Mouse (Mus musculus) forebrain, postnatal 0 days (tissue): ENCODE results near the gene Deaf1. TPM values are rescaled to one million over a fixed set of nuclear protein-coding genes. Genes with fewer than 3 reads are reported as not detected.
A peak's percentile ranks its signal among the peaks of the same experiment; 100 is the strongest.

Experiments used
- ATAC-seq: fragments of 200-750 bp; cut with Nextera tagmentation; 2 replicates; pipeline ENCODE4 v1.8.0; 2017; ENCODE audit warnings: mild to moderate bottlenecking, moderate library complexity
- DNase-seq: peaks from one replicate; pipeline ENCODE4 v3.0.0-alpha.2; 2015
- H3K27ac ChIP-seq: fragments of 300-500 bp; sonication (generic); 2 replicates; pipeline ENCODE4 v1.5.1; 2014; ENCODE audit warnings: low read depth, mild to moderate bottlenecking, antibody characterized with exemption, low read length, moderate library complexity, mixed read lengths
- H3K27me3 ChIP-seq: fragments of 300-500 bp; sonication (generic); 2 replicates; pipeline ENCODE4 v1.6.1; 2014; ENCODE audit warnings: mild to moderate bottlenecking, low read length, mixed read lengths; ENCODE audit not compliant: insufficient read depth
- H3K36me3 ChIP-seq: fragments of 300-500 bp; sonication (generic); 2 replicates; pipeline ENCODE4 v1.6.1; 2014; ENCODE audit warnings: mild to moderate bottlenecking, moderate library complexity; ENCODE audit not compliant: insufficient read depth
- H3K4me1 ChIP-seq: fragments of 300-500 bp; sonication (generic); 2 replicates; pipeline ENCODE4 v1.6.1; 2014; ENCODE audit warnings: antibody characterized with exemption; ENCODE audit not compliant: insufficient read depth
- H3K4me2 ChIP-seq: fragments of 300-500 bp; sonication (generic); 2 replicates; pipeline ENCODE4 v1.6.1; 2014; ENCODE audit warnings: low read depth, mild to moderate bottlenecking, moderate library complexity
- H3K4me3 ChIP-seq: fragments of 300-500 bp; sonication (generic); 2 replicates; pipeline ENCODE4 v1.5.1; 2014; ENCODE audit warnings: low read depth, low read length, mixed read lengths
- H3K9ac ChIP-seq: fragments of 300-500 bp; sonication (generic); 2 replicates; pipeline ENCODE4 v1.6.1; 2014; ENCODE audit warnings: mild to moderate bottlenecking
- H3K9me3 ChIP-seq: fragments of 300-500 bp; sonication (generic); 2 replicates; pipeline ENCODE4 v1.6.1; 2016; ENCODE audit warnings: low read length
- CTCF ChIP-seq: sonication (generic); IDR thresholded peaks from 2 replicates; pipeline ENCODE4 v1.5.1; 2016; ENCODE audit warnings: antibody characterized with exemption, control low read depth, low read depth
- WGBS: fragments of 180-500 bp; shearing (Covaris S2); extraction: QIAGEN DNeasy Blood & Tissue Kit; methylation state at CpG from one replicate; pipeline ENCODE4 v1.1.7; 2014; 5-methylcytosine and 5-hydroxymethylcytosine counted together
- polyA plus RNA-seq: library from polyadenylated mRNA; unstranded; fragments of >200 nt; fragmentation: Nextera tagmentation; extraction: Ambion mirVana; gene quantifications from 2 replicates; pipeline ENCODE4 v1.2.1, GENCODE M21; 2015
- total RNA-seq: library from RNA; depleted of rRNA; stranded (reverse); fragments of >200 nt; gene quantifications from 2 replicates; pipeline ENCODE4 v1.2.3, GENCODE M21; 2014

The Deaf1 gene
- total and polyA plus RNA-seq, 2 experiments from 2014 or later: 238 to 282 TPM

DNA sequence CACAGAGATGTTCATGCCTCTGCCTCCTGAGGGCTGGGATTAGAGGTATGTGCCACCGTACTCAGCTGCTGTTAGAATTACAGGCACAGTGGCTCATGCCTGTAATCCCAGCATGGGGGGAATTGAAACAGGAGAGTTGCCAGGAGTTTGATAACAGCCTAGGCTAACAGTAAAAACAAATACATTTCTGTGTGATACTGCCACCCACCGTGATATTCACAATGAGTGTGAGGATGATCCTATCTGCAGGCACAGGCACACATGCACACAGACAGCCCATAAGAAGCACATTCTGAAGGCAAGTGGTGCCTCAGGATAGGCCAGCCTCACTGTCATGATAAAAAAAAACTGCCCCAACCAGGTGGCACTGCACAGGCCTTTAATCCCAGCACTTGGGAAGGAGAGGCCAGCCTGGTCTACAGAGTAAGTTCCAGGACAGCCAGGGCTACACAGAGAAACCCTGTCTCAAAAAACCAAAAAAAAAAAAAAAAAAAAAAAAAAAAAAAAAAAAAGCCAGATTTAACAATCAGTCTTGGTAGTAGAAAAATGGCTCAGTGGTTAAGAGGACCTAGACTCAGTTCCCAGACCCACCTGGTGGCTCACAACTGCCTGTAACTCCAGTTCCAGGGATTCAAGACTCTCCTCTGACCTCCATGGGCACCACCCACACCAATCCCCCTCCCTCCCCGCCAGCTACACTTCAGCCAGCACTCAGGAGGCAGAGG, 29.4 kb downstream of the Deaf1 start:
- Histone ChIP-seq H3K27me3 (peaks cover 23% of the 10 kb centered on the region), H3K4me3 (no peak overlapping the region), H3K9me3 (no peaks in the 10 kb centered on the region), H3K9ac (no peak overlapping the region), H3K4me2 (no peak overlapping the region), H3K4me1 (peaks cover 3% of the 10 kb centered on the region; the same call in 1 of the 2 replicates), H3K36me3 (peaks cover 45% of the 10 kb centered on the region), H3K27ac (no peak overlapping the region)
- ATAC-seq (no peak), DNase-seq (no peak)
- WGBS: 77% methylated on average over 3 of the region's 3 CpGs
- no peak for TF ChIP-seq CTCF

DNA sequence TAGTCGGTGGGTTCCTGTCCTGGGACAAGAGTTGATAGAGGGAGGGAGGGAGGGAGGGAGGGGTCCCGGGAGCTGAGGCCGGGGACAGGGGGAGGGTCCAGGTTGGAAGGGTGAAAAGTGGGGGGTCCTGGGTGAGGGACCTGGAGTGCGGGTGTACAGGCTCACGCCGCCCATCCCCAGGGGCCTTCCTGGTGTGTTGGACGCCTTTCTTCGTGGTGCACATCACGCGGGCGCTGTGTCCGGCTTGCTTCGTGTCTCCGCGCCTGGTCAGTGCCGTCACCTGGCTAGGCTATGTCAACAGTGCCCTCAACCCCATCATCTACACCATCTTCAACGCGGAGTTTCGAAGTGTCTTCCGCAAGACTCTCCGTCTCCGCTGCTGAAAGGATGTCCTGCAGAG, 33.0 kb downstream of the Deaf1 start:
- ATAC-seq: no peak
- 9% methylated on average over 22 of the region's 22 CpGs for WGBS
- H3K9ac ChIP-seq: 0 out of 2 replicates have a peak overlapping the region, but pooled peaks have one; percentile 25

DNA sequence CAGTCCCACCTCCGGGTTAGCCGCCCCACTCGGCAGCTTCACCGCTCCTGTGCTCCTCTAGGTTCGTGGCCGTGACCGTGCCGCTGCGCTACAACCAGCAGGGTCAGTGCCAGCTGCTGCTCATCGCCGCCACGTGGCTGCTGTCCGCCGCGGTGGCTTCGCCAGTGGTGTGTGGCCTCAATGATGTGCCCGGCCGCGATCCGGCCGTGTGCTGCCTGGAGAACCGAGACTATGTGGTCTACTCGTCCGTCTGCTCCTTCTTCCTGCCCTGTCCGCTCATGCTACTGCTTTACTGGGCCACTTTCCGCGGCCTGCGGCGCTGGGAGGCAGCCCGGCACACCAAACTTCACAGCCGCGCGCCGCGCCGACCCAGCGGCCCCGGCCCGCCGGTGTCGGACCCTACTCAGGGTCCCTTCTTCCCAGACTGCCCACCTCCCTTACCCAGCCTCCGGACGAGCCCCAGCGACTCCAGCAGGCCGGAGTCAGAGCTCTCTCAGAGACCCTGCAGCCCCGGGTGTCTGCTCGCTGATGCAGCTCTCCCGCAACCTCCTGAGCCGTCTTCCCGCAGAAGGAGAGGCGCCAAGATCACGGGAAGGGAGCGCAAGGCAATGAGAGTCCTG, 33.5 kb downstream of the Deaf1 start:
- peak overlapping the region; percentile 25; the same call in 1 of the 2 replicates for H3K9ac ChIP-seq
- no peak for DNase-seq
- TF ChIP-seq CTCF: 0 out of 2 replicates have a peak, but pooled peaks have one; percentile 13
- H3K27ac ChIP-seq: no peak overlapping the region
- no peaks in the 10 kb centered on the region for H3K9me3 ChIP-seq
- peaks cover 32% of the 10 kb centered on the region for H3K27me3 ChIP-seq
- peaks cover 6% of the 10 kb centered on the region; the same call in 1 of the 2 replicates for H3K4me1 ChIP-seq
- WGBS: under 1% methylated on average over 52 of the region's 53 CpGs
- peak overlapping the region; percentile 62 for H3K4me2 ChIP-seq
- peak overlapping the region; percentile 30 for H3K4me3 ChIP-seq
- H3K36me3 ChIP-seq: peaks cover 15% of the 10 kb centered on the region
- peak; percentile 12; the same call in 1 of the 2 replicates for ATAC-seq

More for the DNA sequence above, 33.0 kb downstream of the Deaf1 start:
- no peaks in the 10 kb centered on the region for H3K9me3 ChIP-seq
- H3K27ac ChIP-seq: no peak overlapping the region
- TF ChIP-seq CTCF: no peak
- peaks cover 6% of the 10 kb centered on the region; the same call in 1 of the 2 replicates for H3K4me1 ChIP-seq
- H3K4me3 ChIP-seq: peak overlapping the region; percentile 30
- no peak for DNase-seq
- H3K4me2 ChIP-seq: peak overlapping the region; percentile 62
- H3K27me3 ChIP-seq: peaks cover 32% of the 10 kb centered on the region
- peaks cover 17% of the 10 kb centered on the region for H3K36me3 ChIP-seq

DNA sequence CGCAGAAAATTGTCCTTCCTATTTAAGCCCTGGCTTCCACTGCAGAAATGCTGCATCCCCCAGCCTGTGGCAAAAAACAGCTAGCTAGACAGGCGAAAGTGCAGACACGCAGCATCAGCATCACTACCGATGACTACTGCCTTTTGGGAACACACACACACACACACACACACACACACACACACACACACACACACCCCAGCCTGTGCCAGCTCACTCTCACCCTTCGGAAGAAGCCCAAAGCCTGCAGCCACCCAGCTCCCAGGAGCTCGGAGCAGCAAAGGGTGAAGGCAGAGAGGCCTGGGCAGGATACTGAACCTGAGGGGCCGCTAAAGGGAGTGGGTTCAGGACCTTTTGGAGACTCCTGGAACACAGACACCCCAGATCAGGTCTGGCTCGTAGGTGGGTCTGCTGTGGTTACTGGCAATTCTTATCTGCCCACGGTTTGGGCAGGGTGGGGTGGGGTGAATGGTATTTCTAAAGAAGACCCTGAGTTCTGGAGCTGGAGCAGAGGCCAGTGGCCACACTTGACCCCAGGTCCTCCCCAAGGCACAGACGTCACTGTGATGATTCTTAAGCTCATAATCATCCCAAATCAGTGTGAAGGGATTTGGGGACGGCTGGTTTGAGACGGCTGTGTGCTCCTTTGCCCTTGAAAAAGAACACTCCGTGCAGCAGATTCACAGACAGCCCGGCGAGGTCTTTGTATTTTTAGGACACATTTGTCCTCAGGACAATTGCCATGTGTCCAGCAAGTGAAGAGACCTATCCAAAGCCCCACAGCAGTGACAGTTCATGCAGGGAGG, 34.7 kb downstream of the Deaf1 start:
- H3K4me2 ChIP-seq: peak overlapping the region; percentile 96
- H3K27ac ChIP-seq: no peak overlapping the region
- DNase-seq (no peak), ATAC-seq (peak; percentile 26; the same call in 1 of the 2 replicates)
- peaks cover 9% of the 10 kb centered on the region for H3K36me3 ChIP-seq
- peak overlapping the region; percentile 64; the same call in 1 of the 2 replicates for H3K9ac ChIP-seq
- H3K9me3 ChIP-seq: no peaks in the 10 kb centered on the region
- WGBS: 41% methylated on average over 15 of the region's 15 CpGs
- TF ChIP-seq CTCF: no peak
- H3K4me3 ChIP-seq: peak overlapping the region; percentile 50
- H3K4me1 ChIP-seq: peaks cover 6% of the 10 kb centered on the region; the same call in 1 of the 2 replicates
- H3K27me3 ChIP-seq: peaks cover 32% of the 10 kb centered on the region

DNA sequence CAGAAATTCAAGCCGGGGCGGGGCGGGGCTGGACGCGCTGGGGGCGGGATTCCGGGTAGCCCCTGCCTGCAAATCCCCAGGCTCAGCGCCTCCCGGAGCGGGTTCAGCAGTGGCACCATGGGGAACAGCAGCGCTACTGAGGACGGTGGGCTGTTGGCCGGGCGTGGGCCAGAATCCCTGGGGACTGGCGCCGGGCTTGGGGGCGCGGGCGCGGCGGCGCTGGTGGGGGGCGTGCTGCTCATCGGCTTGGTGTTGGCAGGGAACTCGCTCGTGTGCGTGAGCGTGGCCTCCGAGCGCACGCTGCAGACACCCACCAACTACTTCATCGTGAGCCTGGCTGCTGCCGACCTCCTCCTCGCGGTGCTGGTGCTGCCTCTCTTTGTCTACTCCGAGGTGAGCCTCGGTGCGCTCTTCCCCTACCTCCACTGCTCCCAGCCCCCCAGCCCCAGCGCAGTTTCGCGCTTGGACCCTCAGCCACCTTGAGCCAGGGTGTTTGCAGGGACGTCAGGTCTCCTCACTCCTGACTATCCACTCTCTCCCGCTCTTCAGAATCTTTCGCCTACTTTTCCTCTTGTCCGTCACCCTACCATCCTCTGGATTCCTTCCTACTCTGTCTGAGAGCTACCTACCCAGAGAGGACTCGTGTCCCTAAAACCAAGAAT, 35.4 kb downstream of the Deaf1 start, which contains the start of gene Drd4:
TSS of gene Drd4 (plus strand) at position 86 of the 662 bp plus-strand sequence.
- peaks cover 6% of the 10 kb centered on the region; the same call in 1 of the 2 replicates for H3K4me1 ChIP-seq
- H3K4me3 ChIP-seq: peak within 1 kb of the TSS; percentile 50
- H3K36me3 ChIP-seq: peaks cover 4% of the 10 kb centered on the region
- no peak for TF ChIP-seq CTCF
- no peak within 1 kb of the TSS for H3K27ac ChIP-seq
- H3K9me3 ChIP-seq: no peaks in the 10 kb centered on the region
- peak; percentile 72 for ATAC-seq
- WGBS: 3% methylated on average over 45 of the region's 46 CpGs
- H3K9ac ChIP-seq: peak within 1 kb of the TSS; percentile 64
- peak; percentile 72 for DNase-seq
- H3K27me3 ChIP-seq: peaks cover 32% of the 10 kb centered on the region
- H3K4me2 ChIP-seq: peak within 1 kb of the TSS; percentile 96

DNA sequence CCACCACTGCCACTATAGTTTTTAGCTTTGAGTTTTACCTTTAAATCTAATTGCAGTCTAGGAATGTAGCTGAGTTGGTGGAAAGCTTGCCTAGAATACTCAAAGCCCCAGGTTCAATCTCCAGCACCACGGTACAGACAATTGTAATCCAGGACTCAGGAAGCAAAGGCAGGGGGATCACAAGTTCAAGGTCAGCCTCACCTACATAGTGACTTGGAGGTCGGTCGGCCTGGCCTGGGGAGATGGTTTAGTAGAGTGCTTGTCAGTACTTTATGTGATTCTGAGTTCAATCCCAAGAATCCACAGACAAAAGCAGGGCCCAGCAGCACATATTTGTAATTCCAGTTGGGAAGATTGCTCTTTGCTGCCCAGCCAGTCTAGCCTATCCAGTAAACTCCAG, 39.4 kb downstream of the Deaf1 start:
- no peaks in the 10 kb centered on the region for H3K36me3 ChIP-seq
- no peak overlapping the region for H3K9ac ChIP-seq
- ATAC-seq (no peak), DNase-seq (no peak)
- H3K4me1 ChIP-seq: 0 out of 2 replicates have a peak, but pooled peaks cover 3% of the 10 kb centered on the region
- H3K27me3 ChIP-seq: peaks cover 9% of the 10 kb centered on the region
- H3K4me3 ChIP-seq: no peak overlapping the region
- H3K27ac ChIP-seq: no peak overlapping the region
- no peak for TF ChIP-seq CTCF
- H3K4me2 ChIP-seq: no peak overlapping the region
- H3K9me3 ChIP-seq: no peaks in the 10 kb centered on the region
- 86% methylated on average over 3 of the region's 3 CpGs for WGBS
